Mouse (Mus musculus) erythroblast, embryonic 14.5 days (primary cell): ENCODE results near the gene Gm43638.

Experiments used
- GATA1 ChIP-seq: IDR thresholded peaks from 2 replicates; pipeline ENCODE4 v1.6.1; 2012; ENCODE audit warnings: low read length, inconsistent platforms, mixed read lengths
- TAL1 ChIP-seq: IDR thresholded peaks from 3 replicates; pipeline ENCODE4 v1.6.1; 2012; ENCODE audit warnings: low read length, inconsistent platforms, mixed read lengths

DNA sequence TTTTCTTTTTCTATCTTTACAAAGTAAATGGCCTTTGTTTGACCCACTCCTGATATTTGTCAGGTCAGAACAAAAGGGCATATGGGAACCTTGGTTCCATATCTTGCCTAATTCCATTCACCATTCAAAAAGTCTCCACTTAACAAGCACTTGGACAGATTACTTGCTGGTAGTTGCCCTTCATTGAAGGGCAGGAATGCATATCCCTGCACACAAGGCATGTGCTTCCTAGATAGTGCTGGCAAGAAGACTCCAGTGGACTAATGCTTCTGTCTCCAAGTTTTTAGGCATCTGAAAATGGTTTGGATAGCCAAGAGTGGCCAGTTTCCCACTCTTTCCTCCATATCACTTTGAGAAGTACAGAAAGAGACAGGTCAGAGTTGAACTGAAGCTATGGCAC is 12.7 kb upstream of the Gm43638 start:
- TF ChIP-seq GATA1, result no peak
- no peak for TF ChIP-seq TAL1
